Mouse (Mus musculus): ENCODE measurements around the gene Sphk2. TPM values are rescaled to one million over a fixed set of nuclear protein-coding genes. Genes with fewer than 3 reads are reported as not detected.

Gene Sphk2
- polyA plus RNA-seq, 1 experiment from 2014 or later = 16.3 TPM

DNA sequence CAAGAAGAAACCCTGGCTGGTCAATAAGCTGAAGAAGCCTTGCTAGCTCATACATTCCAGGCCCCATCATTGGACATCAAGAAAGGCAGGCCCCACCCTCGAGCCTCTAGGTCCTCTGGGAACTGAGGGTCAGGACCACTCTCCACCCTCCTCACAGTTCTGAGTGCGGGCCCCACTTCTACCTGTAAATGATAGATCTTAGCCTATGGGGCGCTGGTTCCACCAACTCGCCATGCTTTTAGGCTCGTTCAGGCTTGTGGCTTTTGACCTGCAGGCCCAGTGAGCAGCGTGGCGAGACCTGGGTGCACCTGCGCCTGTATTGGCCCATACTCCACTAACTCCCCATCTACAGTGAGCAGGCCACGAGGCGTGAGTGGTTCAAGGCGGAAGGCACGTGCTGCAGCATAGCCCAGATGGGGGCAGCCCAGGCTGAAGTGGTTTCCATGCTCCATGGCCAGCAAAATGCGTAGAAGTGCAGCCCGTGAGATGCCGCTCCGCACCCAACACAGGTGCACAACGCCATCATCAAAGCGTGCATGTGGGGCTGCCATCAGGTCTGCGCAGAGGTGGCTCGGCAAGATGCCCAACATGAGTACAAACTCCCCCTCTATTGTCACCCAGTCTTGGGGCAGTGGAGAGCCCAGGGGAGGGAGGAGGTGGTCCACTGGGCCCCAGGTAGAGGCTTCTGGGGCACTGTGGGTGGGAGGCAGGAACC, 7.2 kb downstream of the Sphk2 start:
- H3K4me3 ChIP-seq (ENCODE audit: low read depth, low read length) = no peak overlapping the region
- H3K9ac ChIP-seq (ENCODE audit: low read length) = no peak overlapping the region
- no peak for DNase-seq (ENCODE audit: low spot score)
- no peak overlapping the region for H3K4me2 ChIP-seq (ENCODE audit: low read length)
- no peaks in the 10 kb centered on the region for H3K27me3 ChIP-seq (replicated peaks; ENCODE audit: control insufficient read depth, insufficient read depth, low read length)
- no peaks in the 10 kb centered on the region for H3K9me3 ChIP-seq (replicated peaks; ENCODE audit: control insufficient read depth, low read length)
- H3K27ac ChIP-seq (ENCODE audit: low read depth, low read length) = 0 out of 2 replicates have a peak overlapping the region, but pooled peaks have one; percentile 75
- peaks cover 42% of the 10 kb centered on the region for H3K36me3 ChIP-seq (ENCODE audit: control insufficient read depth, insufficient read depth, low read length)
- no peak for ATAC-seq
- 95% methylated on average over 20 of the region's 20 CpGs for WGBS
- H3K4me1 ChIP-seq (ENCODE audit: control insufficient read depth, insufficient read depth, low read length) = peaks cover 43% of the 10 kb centered on the region

DNA sequence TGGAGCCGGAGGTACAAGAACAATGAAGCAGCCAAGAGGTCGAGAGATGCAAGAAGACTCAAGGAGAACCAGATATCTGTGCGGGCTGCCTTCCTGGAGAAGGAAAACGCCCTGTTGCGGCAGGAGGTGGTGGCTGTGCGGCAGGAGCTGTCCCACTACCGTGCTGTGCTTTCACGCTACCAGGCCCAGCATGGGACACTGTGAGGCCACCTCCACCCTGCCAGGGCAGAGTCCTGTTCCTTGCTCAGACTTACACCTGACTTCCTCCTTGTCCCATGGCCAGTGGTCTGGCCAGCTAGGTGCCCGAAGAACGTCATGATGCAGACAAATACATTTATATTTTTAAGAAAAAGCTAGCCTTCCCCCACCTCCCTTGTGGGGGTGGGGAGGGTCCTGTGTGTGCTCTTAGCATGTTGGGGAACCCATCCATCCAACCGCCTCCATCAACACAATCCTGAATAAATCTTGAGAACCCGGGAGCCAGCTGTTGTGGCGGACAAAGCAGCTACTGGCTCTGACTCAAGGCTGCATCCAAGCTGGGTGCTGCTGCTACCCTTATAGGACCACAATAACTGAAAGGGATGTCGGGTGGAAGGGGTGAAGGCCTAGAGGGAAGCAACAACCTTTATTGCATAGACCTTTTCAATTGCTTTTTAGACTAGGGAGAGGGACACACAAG, 8.0 kb downstream of the Sphk2 start:
- DNase-seq (ENCODE audit: low spot score) (no peak), ATAC-seq (no peak)
- Histone ChIP-seq H3K4me3 (ENCODE audit: low read depth, low read length) (no peak overlapping the region), H3K4me1 (ENCODE audit: control insufficient read depth, insufficient read depth, low read length) (peaks cover 47% of the 10 kb centered on the region), H3K9ac (ENCODE audit: low read length) (0 out of 2 replicates have a peak overlapping the region, but pooled peaks have one; percentile 5), H3K9me3 (replicated peaks; ENCODE audit: control insufficient read depth, low read length) (no peaks in the 10 kb centered on the region), H3K36me3 (ENCODE audit: control insufficient read depth, insufficient read depth, low read length) (peaks cover 42% of the 10 kb centered on the region), H3K27me3 (replicated peaks; ENCODE audit: control insufficient read depth, insufficient read depth, low read length) (no peaks in the 10 kb centered on the region), H3K4me2 (ENCODE audit: low read length) (peak overlapping the region; percentile 12; the same call in 1 of the 2 replicates), H3K27ac (ENCODE audit: low read depth, low read length) (peak overlapping the region; percentile 75)
- WGBS = 80% methylated on average over 14 of the region's 14 CpGs

GRCm38 (mm10) chr7:45709036-45709435, 8.8 kb downstream of the Sphk2 start:
- peak overlapping the region; percentile 75; the same call in 1 of the 2 replicates for H3K27ac ChIP-seq (ENCODE audit: low read depth, low read length)
- H3K4me1 ChIP-seq (ENCODE audit: control insufficient read depth, insufficient read depth, low read length) = peaks cover 42% of the 10 kb centered on the region
- no peak overlapping the region for H3K4me3 ChIP-seq (ENCODE audit: low read depth, low read length)
- 38% methylated on average over 6 of the region's 6 CpGs for WGBS
- DNase-seq (ENCODE audit: low spot score) (peak; percentile 75), ATAC-seq (no peak)
- H3K27me3 ChIP-seq (replicated peaks; ENCODE audit: control insufficient read depth, insufficient read depth, low read length) = no peaks in the 10 kb centered on the region
- no peaks in the 10 kb centered on the region for H3K9me3 ChIP-seq (replicated peaks; ENCODE audit: control insufficient read depth, low read length)
- H3K9ac ChIP-seq (ENCODE audit: low read length) = peak overlapping the region; percentile 5; the same call in 1 of the 2 replicates
- no peak overlapping the region; the same call in 1 of the 2 replicates for H3K4me2 ChIP-seq (ENCODE audit: low read length)
- H3K36me3 ChIP-seq (ENCODE audit: control insufficient read depth, insufficient read depth, low read length) = peaks cover 42% of the 10 kb centered on the region

DNA sequence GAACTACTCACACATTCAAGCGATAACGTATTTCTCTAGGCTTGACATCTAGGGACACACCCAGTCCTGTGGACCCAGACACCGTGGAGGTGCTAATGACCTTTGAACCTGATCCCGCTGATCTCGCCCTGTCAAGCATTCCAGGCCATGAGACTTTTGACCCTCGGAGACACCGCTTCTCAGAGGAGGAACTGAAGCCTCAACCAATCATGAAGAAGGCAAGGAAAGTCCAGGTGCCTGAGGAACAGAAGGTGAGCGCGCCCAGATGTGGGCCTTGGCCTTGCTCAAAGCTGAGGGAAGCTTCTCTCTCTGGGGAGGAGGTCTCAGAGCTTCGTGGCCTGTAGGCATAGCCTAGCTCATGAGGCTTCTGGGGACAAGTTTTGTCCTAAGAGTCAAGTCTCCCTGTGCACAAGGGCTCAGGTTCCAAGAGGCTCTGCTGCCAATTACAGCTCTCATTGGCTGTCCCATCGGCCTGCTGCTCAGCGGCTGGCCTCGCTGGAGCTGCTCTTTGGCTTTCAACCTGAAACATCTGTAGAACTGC, 9.5 kb downstream of the Sphk2 start:
- H3K9me3 ChIP-seq (replicated peaks; ENCODE audit: control insufficient read depth, low read length) = no peaks in the 10 kb centered on the region
- no peak overlapping the region for H3K9ac ChIP-seq (ENCODE audit: low read length)
- no peak for ATAC-seq
- H3K27me3 ChIP-seq (replicated peaks; ENCODE audit: control insufficient read depth, insufficient read depth, low read length) = no peaks in the 10 kb centered on the region
- peak overlapping the region; percentile 98 for H3K4me2 ChIP-seq (ENCODE audit: low read length)
- H3K27ac ChIP-seq (ENCODE audit: low read depth, low read length) = peak overlapping the region; percentile 50
- H3K36me3 ChIP-seq (ENCODE audit: control insufficient read depth, insufficient read depth, low read length) = peaks cover 38% of the 10 kb centered on the region
- WGBS = 64% methylated on average over 13 of the region's 13 CpGs
- peaks cover 42% of the 10 kb centered on the region for H3K4me1 ChIP-seq (ENCODE audit: control insufficient read depth, insufficient read depth, low read length)
- H3K4me3 ChIP-seq (ENCODE audit: low read depth, low read length) = no peak overlapping the region
- no peak for DNase-seq (ENCODE audit: low spot score)

DNA sequence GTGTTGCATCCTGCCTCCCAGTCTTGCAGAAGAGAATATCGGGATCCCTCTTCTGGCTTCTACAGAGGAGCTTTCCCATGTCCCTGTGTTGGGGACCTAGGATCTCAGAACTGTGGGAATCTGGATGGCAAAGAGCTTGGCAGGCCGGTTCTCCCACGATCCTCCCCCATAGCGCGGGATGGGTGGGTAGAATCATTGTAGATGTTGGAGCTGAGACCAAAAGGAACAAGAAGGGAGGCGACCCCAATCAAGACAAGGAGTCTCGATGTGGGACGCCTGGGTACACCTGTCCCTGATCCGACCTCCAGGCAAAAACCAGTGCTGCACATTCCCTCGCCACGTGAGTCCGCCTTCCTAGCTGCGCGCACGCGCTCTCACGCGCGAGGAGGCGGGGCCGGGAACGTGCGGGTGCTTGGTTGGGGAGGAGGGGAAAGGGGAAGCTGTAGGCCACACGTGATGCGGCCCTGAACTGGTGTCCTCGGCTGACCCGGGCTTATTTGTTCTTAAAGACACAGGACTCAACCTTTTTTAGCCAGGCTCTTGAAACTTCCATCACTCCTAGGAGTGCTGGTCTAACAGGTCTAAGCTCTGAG, 10.3 kb downstream of the Sphk2 start:
- Histone ChIP-seq H3K9me3 (replicated peaks; ENCODE audit: control insufficient read depth, low read length) (no peaks in the 10 kb centered on the region), H3K27me3 (replicated peaks; ENCODE audit: control insufficient read depth, insufficient read depth, low read length) (no peaks in the 10 kb centered on the region), H3K9ac (ENCODE audit: low read length) (peak overlapping the region; percentile 75; the same call in 1 of the 2 replicates), H3K4me2 (ENCODE audit: low read length) (peak overlapping the region; percentile 98), H3K27ac (ENCODE audit: low read depth, low read length) (peak overlapping the region; percentile 63; the same call in 1 of the 2 replicates), H3K4me3 (ENCODE audit: low read depth, low read length) (peak overlapping the region; percentile 52), H3K36me3 (ENCODE audit: control insufficient read depth, insufficient read depth, low read length) (peaks cover 30% of the 10 kb centered on the region), H3K4me1 (ENCODE audit: control insufficient read depth, insufficient read depth, low read length) (peaks cover 42% of the 10 kb centered on the region)
- DNase-seq (ENCODE audit: low spot score) = peak; percentile 87
- peak; percentile 4; the same call in 1 of the 2 replicates for ATAC-seq
- under 1% methylated on average over 27 of the region's 27 CpGs for WGBS

- 0% methylated on average over 35 of the region's 45 CpGs for WGBS
Measured at GRCm38 (mm10) chr7:45706721-45707241, 11.0 kb downstream of the Sphk2 start.

DNA sequence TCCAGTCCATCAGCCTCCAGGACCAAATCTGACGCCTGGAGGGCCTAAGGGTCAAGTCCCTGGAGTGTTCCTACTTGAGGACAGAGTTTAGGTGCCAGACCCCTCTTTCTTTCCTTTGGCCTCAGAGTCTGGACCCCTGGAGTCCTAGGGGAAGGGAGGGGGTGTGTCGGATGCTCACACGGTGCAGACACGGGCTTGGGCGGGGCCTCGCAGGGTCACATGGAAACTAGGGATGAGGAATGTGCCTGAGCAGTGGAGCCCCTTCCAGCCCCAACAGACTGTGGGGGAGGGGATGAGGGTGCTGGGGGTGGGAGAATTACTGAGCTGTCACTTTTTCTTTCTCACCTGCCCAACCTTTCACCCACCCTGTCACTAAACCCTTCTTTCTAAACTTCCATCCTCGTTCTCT, 11.9 kb downstream of the Sphk2 start:
- no peak for DNase-seq (ENCODE audit: low spot score)
- ATAC-seq = no peak
- H3K4me3 ChIP-seq (ENCODE audit: low read depth, low read length) = peak overlapping the region; percentile 52
- 0% methylated on average over 7 of the region's 7 CpGs for WGBS
- H3K36me3 ChIP-seq (ENCODE audit: control insufficient read depth, insufficient read depth, low read length) = peaks cover 14% of the 10 kb centered on the region
- no peak overlapping the region; the same call in 1 of the 2 replicates for H3K27ac ChIP-seq (ENCODE audit: low read depth, low read length)
- H3K4me1 ChIP-seq (ENCODE audit: control insufficient read depth, insufficient read depth, low read length) = peaks cover 46% of the 10 kb centered on the region
- no peaks in the 10 kb centered on the region for H3K27me3 ChIP-seq (replicated peaks; ENCODE audit: control insufficient read depth, insufficient read depth, low read length)
- H3K9me3 ChIP-seq (replicated peaks; ENCODE audit: control insufficient read depth, low read length) = no peaks in the 10 kb centered on the region
- peak overlapping the region; percentile 75 for H3K9ac ChIP-seq (ENCODE audit: low read length)
- peak overlapping the region; percentile 98 for H3K4me2 ChIP-seq (ENCODE audit: low read length)

More at GRCm38 (mm10) chr7:45706721-45707241, 11.0 kb downstream of the Sphk2 start:
- Histone ChIP-seq H3K4me1 (ENCODE audit: control insufficient read depth, insufficient read depth, low read length) (peaks cover 42% of the 10 kb centered on the region), H3K27me3 (replicated peaks; ENCODE audit: control insufficient read depth, insufficient read depth, low read length) (no peaks in the 10 kb centered on the region), H3K4me3 (ENCODE audit: low read depth, low read length) (peak overlapping the region; percentile 52), H3K36me3 (ENCODE audit: control insufficient read depth, insufficient read depth, low read length) (peaks cover 23% of the 10 kb centered on the region), H3K4me2 (ENCODE audit: low read length) (peak overlapping the region; percentile 98), H3K9ac (ENCODE audit: low read length) (peak overlapping the region; percentile 75), H3K27ac (ENCODE audit: low read depth, low read length) (peak overlapping the region; percentile 63; the same call in 1 of the 2 replicates), H3K9me3 (replicated peaks; ENCODE audit: control insufficient read depth, low read length) (no peaks in the 10 kb centered on the region)
- ATAC-seq (peak; percentile 4; the same call in 1 of the 2 replicates), DNase-seq (ENCODE audit: low spot score) (peak; percentile 82)

DNA sequence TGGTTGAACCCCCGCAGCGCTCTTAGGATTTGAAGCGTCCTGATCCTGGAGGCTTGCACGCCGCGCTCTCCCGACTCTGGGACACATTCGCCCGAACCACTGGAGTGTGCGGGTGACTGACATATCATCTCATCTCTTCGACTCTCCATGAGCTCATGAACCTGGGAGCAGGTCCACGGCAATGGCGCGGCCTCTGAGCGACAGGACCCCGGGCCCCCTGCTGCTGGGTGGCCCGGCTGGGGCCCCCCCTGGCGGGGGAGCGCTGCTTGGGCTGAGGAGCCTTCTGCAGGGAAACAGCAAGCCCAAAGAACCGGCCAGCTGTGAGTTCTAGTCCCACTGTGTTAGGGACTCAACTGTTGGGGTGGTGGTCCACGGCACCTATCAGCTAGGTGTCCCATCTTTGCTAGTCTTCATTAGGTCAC, 12.3 kb downstream of the Sphk2 start:
- Histone ChIP-seq H3K4me1 (ENCODE audit: control insufficient read depth, insufficient read depth, low read length) (peaks cover 46% of the 10 kb centered on the region), H3K27me3 (replicated peaks; ENCODE audit: control insufficient read depth, insufficient read depth, low read length) (no peaks in the 10 kb centered on the region), H3K9ac (ENCODE audit: low read length) (peak overlapping the region; percentile 75), H3K9me3 (replicated peaks; ENCODE audit: control insufficient read depth, low read length) (no peaks in the 10 kb centered on the region), H3K4me2 (ENCODE audit: low read length) (peak overlapping the region; percentile 98), H3K36me3 (ENCODE audit: control insufficient read depth, insufficient read depth, low read length) (peaks cover 10% of the 10 kb centered on the region), H3K4me3 (ENCODE audit: low read depth, low read length) (peak overlapping the region; percentile 52), H3K27ac (ENCODE audit: low read depth, low read length) (peak overlapping the region; percentile 63)
- no peak for ATAC-seq
- no peak for DNase-seq (ENCODE audit: low spot score)
- 0% methylated on average over 21 of the region's 21 CpGs for whole genome bisulfite sequencing
